Mouse (Mus musculus): ENCODE measurements at regions not wholly inside any gene's neighbourhood (a gene's known extent, or its start where the extent isn't known, plus 50 kb on each side); places are given as distances from the start of the nearest gene placed in this dataset.

GRCm38 (mm10) chr9:68477466-68477865, 176.1 kb upstream of the Rora start:
- no peak for TF ChIP-seq POLR2A (IDR thresholded peaks at IDR 0.05; ENCODE audit: low read depth, low read length)
- TF ChIP-seq CTCF (IDR thresholded peaks at IDR 0.05; ENCODE audit: extremely low read depth, insufficient read length, insufficient replicate concordance, low read depth, low read length): no peak

Data from small intestine, adult 2 months (tissue).